Mouse (Mus musculus) CH12.LX (cell line): ENCODE measurements around the gene Scfd2.

Source experiments
- BHLHE40 ChIP-seq: IDR thresholded peaks from 2 replicates; pipeline ENCODE4 v1.6.1; 2011; ENCODE audit warnings: mild to moderate bottlenecking, low read depth, low read length, improper control_type of control experiment
- CHD2 ChIP-seq: IDR thresholded peaks from 2 replicates; pipeline ENCODE4 v1.6.1; 2011; ENCODE audit warnings: low read length, improper control_type of control experiment
- CTCF ChIP-seq, 2 experiments: IDR thresholded peaks in 1 of 2; conservative IDR thresholded peaks in 1 of 2; 2 replicates each; pipeline ENCODE4 v1.5.1; 2011 to 2012; ENCODE audit warnings: low read depth in 2 of 2, low read length in 2 of 2, improper control_type of control experiment in 1 of 2, inconsistent platforms in 1 of 2, mild to moderate bottlenecking in 1 of 2, moderate library complexity in 1 of 2
- GABPA ChIP-seq: IDR thresholded peaks from 2 replicates; pipeline ENCODE4 v1.6.1; 2012; ENCODE audit warnings: low read depth, low read length, improper control_type of control experiment, inconsistent platforms; ENCODE audit not compliant: insufficient replicate concordance
- MAFK ChIP-seq: IDR thresholded peaks from 2 replicates; pipeline ENCODE4 v1.6.1; 2011; ENCODE audit warnings: low read length, improper control_type of control experiment; ENCODE audit not compliant: insufficient replicate concordance
- MEF2A ChIP-seq: IDR thresholded peaks from 2 replicates; pipeline ENCODE4 v1.6.1; 2014; ENCODE audit warnings: low read depth, mild to moderate bottlenecking, inconsistent platforms, low read length, improper control_type of control experiment, borderline replicate concordance
- NELFE ChIP-seq: IDR thresholded peaks from 2 replicates; pipeline ENCODE4 v1.6.1; 2011; ENCODE audit warnings: low read depth, low read length, improper control_type of control experiment
- POLR2A ChIP-seq: IDR thresholded peaks from 2 replicates; pipeline ENCODE4 v1.6.1; 2011; ENCODE audit warnings: low read depth, mild to moderate bottlenecking, improper control_type of control experiment, low read length
- RAD21 ChIP-seq: IDR thresholded peaks from 2 replicates; pipeline ENCODE4 v1.6.1; 2011; ENCODE audit warnings: low read depth, mild to moderate bottlenecking, low read length, improper control_type of control experiment, moderate library complexity
- UBTF ChIP-seq: IDR thresholded peaks from 2 replicates; pipeline ENCODE4 v1.6.1; 2012; ENCODE audit warnings: low read depth, mild to moderate bottlenecking, inconsistent platforms, low read length, improper control_type of control experiment, moderate library complexity
- ZC3H11A ChIP-seq: IDR thresholded peaks from 2 replicates; pipeline ENCODE4 v1.6.1; 2012; ENCODE audit warnings: low read depth, mild to moderate bottlenecking, inconsistent platforms, low read length, improper control_type of control experiment
- ZMIZ1 ChIP-seq: IDR thresholded peaks from 2 replicates; pipeline ENCODE4 v1.6.1; 2012; ENCODE audit warnings: low read depth, mild to moderate bottlenecking, inconsistent platforms, low read length, improper control_type of control experiment

GRCm38 (mm10) chr5:74314501-74314900 lies 217.1 kb downstream of the Scfd2 start:
- no peak for TF ChIP-seq POLR2A
- no peak for TF ChIP-seq NELFE
- TF ChIP-seq MAFK: no peak
- no peak for TF ChIP-seq ZC3H11A
- TF ChIP-seq RAD21: no peak
- TF ChIP-seq MEF2A: no peak
- no peak for TF ChIP-seq UBTF
- no peak for TF ChIP-seq CHD2
- no peak for TF ChIP-seq BHLHE40
- TF ChIP-seq CTCF (conservative IDR thresholded peaks at IDR 0.05 in 1 of 2, IDR thresholded peaks at IDR 0.05 in 1 of 2; ENCODE audit: low read depth in 2 of 2, low read length in 2 of 2): no peak
- TF ChIP-seq ZMIZ1: no peak
- TF ChIP-seq GABPA: no peak
